ENCODE assay signal across 17 mouse cellular contexts in genomic region chr7:137364571-137364970, GRCm38 (mm10). TPM values are rescaled to one million over a fixed set of nuclear protein-coding genes. Genes with fewer than 3 reads are reported as not detected.
"Had no signal": no experiment of that assay in that cellular context is flagged by ENCODE, and none has a peak within 500 bp of the region (broad histone marks: within the 10 kb centered on the region; RNA-seq: fewer than 3 reads in every experiment).

No protein-coding gene starts in this region.

- H3K9me3 ChIP-seq: limb, embryonic 10.5 days; liver, embryonic 15.5 days; midbrain, embryonic 12.5 days; neural tube, embryonic 15.5 days; stomach, embryonic 15.5 days had no signal

- H3K27me3 ChIP-seq: liver, embryonic 15.5 days; neural tube, embryonic 15.5 days; stomach, embryonic 15.5 days had no signal

- H3K4me1 ChIP-seq: limb, embryonic 10.5 days; liver, embryonic 15.5 days; midbrain, embryonic 12.5 days; neural tube, embryonic 15.5 days; stomach, embryonic 15.5 days had no signal

- H3K4me3 ChIP-seq: layer of hippocampus, adult 2 months; limb, embryonic 10.5 days; liver, embryonic 15.5 days; midbrain, embryonic 12.5 days; myocyte; neural tube, embryonic 15.5 days; stomach, embryonic 15.5 days had no signal

- H3K27ac ChIP-seq: layer of hippocampus, adult 2 months; limb, embryonic 10.5 days; liver, embryonic 15.5 days; midbrain, embryonic 12.5 days; neural tube, embryonic 15.5 days; stomach, embryonic 15.5 days had no signal

- H3K36me3 ChIP-seq: limb, embryonic 10.5 days; liver, embryonic 15.5 days; midbrain, embryonic 12.5 days; neural tube, embryonic 15.5 days; stomach, embryonic 15.5 days had no signal

- H3K4me2 ChIP-seq: liver, embryonic 11.5 days; liver, embryonic 15.5 days; lung, embryonic 14.5 days; midbrain, embryonic 12.5 days; neural tube, embryonic 15.5 days; stomach, embryonic 15.5 days had no signal

- H3K9ac ChIP-seq: liver, embryonic 15.5 days; lung, embryonic 14.5 days; midbrain, embryonic 12.5 days; neural tube, embryonic 15.5 days; stomach, embryonic 15.5 days had no signal

- DNase-seq: kidney, postnatal 10 days; kidney, postnatal 4 days; lung, embryonic 14.5 days; lung, postnatal 10 days; right cerebral cortex, adult 18-20 months; right cerebral cortex, postnatal 25 days; thymus, adult 2 months; thymus, postnatal 4 days had no signal

RNA-seq across cellular contexts. Expression of gene Ebf3, which starts 50.3 kb away (rescaled TPM):
- total RNA-seq: megakaryocyte-erythroid progenitor cell, adult 5-6 weeks had no signal
